8 mouse cellular contexts compared by ENCODE assay signal in the genomic region with DNA sequence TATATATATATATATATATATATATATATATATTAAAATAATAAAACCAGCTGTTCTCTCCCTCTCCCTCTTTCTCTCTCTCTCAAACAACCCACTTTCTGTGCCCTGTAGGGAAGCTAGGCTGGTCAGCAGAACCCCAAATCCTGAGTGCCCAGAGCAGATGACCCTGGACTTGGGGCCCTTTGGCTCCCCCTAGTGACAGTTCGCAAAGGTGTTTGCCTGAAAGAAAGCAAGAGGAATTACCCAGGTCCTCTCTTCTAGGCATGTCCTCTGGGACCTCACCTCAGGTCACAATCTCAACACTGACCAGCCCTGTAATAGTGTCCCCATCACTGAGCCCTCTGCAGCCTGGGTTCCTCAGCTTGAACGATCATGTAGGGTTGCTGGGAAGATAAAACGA. TPM values are rescaled to one million over a fixed set of nuclear protein-coding genes. Genes with fewer than 3 reads are reported as not detected.
DNase-seq lines count a peak whose midpoint lies in the region; ATAC-seq and TF ChIP-seq lines count a peak whose summit lies in the region.
"Had no signal": no experiment of that assay in that cellular context is flagged by ENCODE, and none has a peak within 500 bp of the region (broad histone marks: within the 10 kb centered on the region; RNA-seq: fewer than 3 reads in every experiment).

No protein-coding gene starts in this region.

- H3K4me1 ChIP-seq in kidney, embryonic 14.5 days (ENCODE audit: control insufficient read depth, insufficient read depth, low read length): peaks cover 15% of the 10 kb centered on the region; the same call in 1 of the 2 replicates
- no peaks in the 10 kb centered on the region; the same call in 1 of the 2 replicates for H3K4me1 ChIP-seq in bone marrow, adult 2 months (ENCODE audit: control insufficient read depth, insufficient read depth, low read length)
- H3K4me1 ChIP-seq in limb, embryonic 11.5 days (ENCODE audit: control insufficient read depth, insufficient read depth, low read length): peaks cover 25% of the 10 kb centered on the region

- TF ChIP-seq POLR2A in bone marrow, adult 2 months (IDR thresholded peaks at IDR 0.05; ENCODE audit: borderline replicate concordance, control insufficient read depth, low read depth, low read length): no peak

- WGBS in kidney, embryonic 14.5 days: 9% methylated on average over 3 of the region's 3 CpGs
- 30% methylated on average over 3 of the region's 3 CpGs for WGBS in bone marrow, adult 2 months
- WGBS in limb, embryonic 11.5 days: 19% methylated on average over 3 of the region's 3 CpGs

- no peak for ATAC-seq in kidney, embryonic 14.5 days (ENCODE audit: low FRiP score, low TSS enrichment)
- no peak for ATAC-seq in limb, embryonic 11.5 days (ENCODE audit: insufficient number of reproducible peaks, low FRiP score, low TSS enrichment, low read depth)

- H3K9me3 ChIP-seq in kidney, embryonic 14.5 days (ENCODE audit: control insufficient read depth, low read length): no peaks in the 10 kb centered on the region
- H3K9me3 ChIP-seq in limb, embryonic 11.5 days (ENCODE audit: control insufficient read depth, low read length): no peaks in the 10 kb centered on the region

- H3K27ac ChIP-seq in kidney, embryonic 14.5 days (ENCODE audit: low read depth, low read length): no peak overlapping the region
- no peak overlapping the region for H3K27ac ChIP-seq in bone marrow, adult 2 months (ENCODE audit: control insufficient read depth, insufficient read depth, low read depth, low read length, poor library complexity)
- H3K27ac ChIP-seq in gastrocnemius, adult 2 months: no peak overlapping the region
- no peak overlapping the region for H3K27ac ChIP-seq in limb, embryonic 11.5 days (replicated peaks; ENCODE audit: low read depth, low read length)

- intact Hi-C loops in gastrocnemius, adult 2 months (cut with DNase I): loop anchor here (1.0 kb wide), 1 partner anchor 63 kb away; no protein-coding TSS in a partner anchor

- peak; percentile 51 for TF ChIP-seq CTCF in bone marrow, adult 2 months (IDR thresholded peaks at IDR 0.05; ENCODE audit: control insufficient read depth, insufficient read depth, low read length)
- TF ChIP-seq CTCF in gastrocnemius, adult 2 months (IDR thresholded peaks at IDR 0.05): peak; percentile 81

- H3K4me3 ChIP-seq in kidney, embryonic 14.5 days (ENCODE audit: low read length): no peak overlapping the region
- no peak overlapping the region for H3K4me3 ChIP-seq in bone marrow, adult 2 months (replicated peaks; ENCODE audit: control insufficient read depth, low read depth, low read length)
- H3K4me3 ChIP-seq in gastrocnemius, adult 2 months: no peak overlapping the region
- no peak overlapping the region for H3K4me3 ChIP-seq in limb, embryonic 11.5 days (ENCODE audit: low read depth, low read length)

- peak; percentile 62 for DNase-seq in kidney, adult 18-20 months
- DNase-seq in ES-CJ7 (ENCODE audit: low read depth, low spot score): peak; percentile 32
- DNase-seq in gastrocnemius, adult 2 months: peak; percentile 63
- peak; percentile 85 for DNase-seq in limb, embryonic 11.5 days (ENCODE audit: low spot score)
- peak; percentile 25 for DNase-seq in right cerebral cortex, postnatal 25 days

- no peaks in the 10 kb centered on the region for H3K36me3 ChIP-seq in kidney, embryonic 14.5 days (ENCODE audit: control insufficient read depth, insufficient read depth, low read length)
- H3K36me3 ChIP-seq in limb, embryonic 11.5 days (ENCODE audit: control insufficient read depth, insufficient read depth, low read length): no peaks in the 10 kb centered on the region

- no peak overlapping the region for H3K9ac ChIP-seq in kidney, embryonic 14.5 days (ENCODE audit: low read depth, low read length)
- H3K9ac ChIP-seq in limb, embryonic 11.5 days (ENCODE audit: low read length): no peak overlapping the region

- H3K4me2 ChIP-seq in kidney, embryonic 14.5 days (replicated peaks; ENCODE audit: low read depth, low read length): no peak overlapping the region
- H3K4me2 ChIP-seq in limb, embryonic 11.5 days (ENCODE audit: low read depth, severe bottlenecking): no peak overlapping the region

- H3K27me3 ChIP-seq in kidney, embryonic 14.5 days (ENCODE audit: control insufficient read depth, insufficient read depth, low read length): peaks cover 34% of the 10 kb centered on the region
- H3K27me3 ChIP-seq in limb, embryonic 11.5 days (ENCODE audit: control insufficient read depth, insufficient read depth, low read length): no peaks in the 10 kb centered on the region

RNA-seq across cellular contexts. Expression of gene Scube1, which starts 2.8 kb away (rescaled TPM):
- 4.7 and 7.4 TPM in 2 replicates for polyA plus RNA-seq in kidney, embryonic 14.5 days (2014; fragmentation: Nextera tagmentation; extraction: Ambion mirVana)
- polyA plus RNA-seq in bone marrow, adult 2 months (2011; ENCODE audit: insufficient read depth, insufficient read length, low replicate concordance, missing spikeins): 0.45 TPM in 1 of 2 replicates, not detected in the other
- under 1 TPM; 0.18 to 0.45 TPM for total RNA-seq in gastrocnemius, adult 2 months (2021)
- 62.3 and 70.9 TPM in 2 replicates for polyA plus RNA-seq in limb, embryonic 11.5 days (2014; fragmentation: Nextera tagmentation; extraction: Ambion mirVana)

RNA-seq across cellular contexts. Expression of gene Mpped1, which starts 51.6 kb away (rescaled TPM):
- 0.37 and 0.50 TPM in 2 replicates for polyA plus RNA-seq in kidney, embryonic 14.5 days (2014; fragmentation: Nextera tagmentation; extraction: Ambion mirVana)
- polyA plus RNA-seq in bone marrow, adult 2 months (2011; ENCODE audit: insufficient read depth, insufficient read length, low replicate concordance, missing spikeins): not detected in 2 replicates
- total RNA-seq in gastrocnemius, adult 2 months (2021): not detected
- 4.3 TPM in 2 replicates for polyA plus RNA-seq in limb, embryonic 11.5 days (2014; fragmentation: Nextera tagmentation; extraction: Ambion mirVana)
- polyA plus RNA-seq: liver, embryonic 16.5 days had no signal

Comparison
In these comparisons a context has a peak if more than half of its experiments do, and no peak if none do; other contexts are left out.
1. DNase-seq: peak in every context shown above with its lines; median percentile 85 in limb, embryonic 11.5 days; 63 in gastrocnemius, adult 2 months; 62 in kidney, adult 18-20 months; 32 in ES-CJ7; 25 in right cerebral cortex, postnatal 25 days.